Mouse (Mus musculus) stomach, postnatal 0 days (tissue): ENCODE results near the gene Tmeff2. TPM values are rescaled to one million over a fixed set of nuclear protein-coding genes. Genes with fewer than 3 reads are reported as not detected.
A peak's percentile ranks its signal among the peaks of the same experiment; 100 is the strongest.
"Not testable (repeated sequence)": the region's sequence is repeated elsewhere in the genome, so short reads cannot be mapped to it uniquely, and the experiment has no call there.

Experiments used
- ATAC-seq: fragments of 200-750 bp; cut with Nextera tagmentation; 2 replicates; pipeline ENCODE4 v1.8.0; 2017; ENCODE audit not compliant: low FRiP score, low TSS enrichment
- DNase-seq: peaks from one replicate; pipeline ENCODE4 v3.0.0-alpha.2; 2016; ENCODE audit warnings: low spot score
- H3K27ac ChIP-seq: fragments of 300-500 bp; sonication (generic); replicated peaks from 2 replicates; pipeline ENCODE4 v1.5.1; 2014; ENCODE audit warnings: mild to moderate bottlenecking, control low read depth
- H3K27me3 ChIP-seq: fragments of 300-500 bp; sonication (generic); 2 replicates; pipeline ENCODE4 v1.6.1; 2014; ENCODE audit warnings: low read length; ENCODE audit not compliant: control insufficient read depth, insufficient read depth
- H3K36me3 ChIP-seq: fragments of 300-500 bp; sonication (generic); 2 replicates; pipeline ENCODE4 v1.6.1; 2014; ENCODE audit warnings: low read length, mixed read lengths; ENCODE audit not compliant: control insufficient read depth, insufficient read depth
- H3K4me1 ChIP-seq: fragments of 300-500 bp; sonication (generic); replicated peaks from 2 replicates; pipeline ENCODE4 v1.6.1; 2014; ENCODE audit warnings: antibody characterized with exemption; ENCODE audit not compliant: control insufficient read depth, insufficient read depth
- H3K4me2 ChIP-seq: fragments of 300-500 bp; sonication (generic); replicated peaks from 2 replicates; pipeline ENCODE4 v1.6.1; 2014; ENCODE audit warnings: low read depth, mild to moderate bottlenecking, control low read depth, moderate library complexity
- H3K4me3 ChIP-seq: fragments of 300-500 bp; sonication (generic); 2 replicates; pipeline ENCODE4 v1.5.1; 2014; ENCODE audit warnings: low read depth, low read length, control low read depth
- H3K9ac ChIP-seq: fragments of 300-500 bp; sonication (generic); 2 replicates; pipeline ENCODE4 v1.6.1; 2014; ENCODE audit warnings: mild to moderate bottlenecking, low read length, control low read depth, mixed read lengths
- H3K9me3 ChIP-seq: fragments of 300-500 bp; sonication (generic); 2 replicates; pipeline ENCODE4 v1.6.1; 2016; ENCODE audit warnings: low read length; ENCODE audit not compliant: control insufficient read depth
- CTCF ChIP-seq: IDR thresholded peaks from 2 replicates; pipeline ENCODE4 v1.5.1; 2016; ENCODE audit warnings: antibody characterized with exemption, low read depth, mild to moderate bottlenecking, moderate library complexity
- EP300 ChIP-seq: optimal IDR thresholded peaks from 2 replicates; pipeline ENCODE3; 2016; ENCODE audit warnings: antibody characterized with exemption
- WGBS: fragments of 180-500 bp; shearing (Covaris S2); extraction: QIAGEN DNeasy Blood & Tissue Kit; methylation state at CpG from one replicate; pipeline ENCODE4 v1.1.7; 2014; 5-methylcytosine and 5-hydroxymethylcytosine counted together
- polyA plus RNA-seq: library from polyadenylated mRNA; unstranded; fragments of >200 nt; fragmentation: Nextera tagmentation; extraction: Ambion mirVana; gene quantifications from 2 replicates; pipeline ENCODE4 v1.2.1, GENCODE M21; 2015

The Tmeff2 gene
- 5.0 and 5.9 TPM in 2 replicates for polyA plus RNA-seq

DNA sequence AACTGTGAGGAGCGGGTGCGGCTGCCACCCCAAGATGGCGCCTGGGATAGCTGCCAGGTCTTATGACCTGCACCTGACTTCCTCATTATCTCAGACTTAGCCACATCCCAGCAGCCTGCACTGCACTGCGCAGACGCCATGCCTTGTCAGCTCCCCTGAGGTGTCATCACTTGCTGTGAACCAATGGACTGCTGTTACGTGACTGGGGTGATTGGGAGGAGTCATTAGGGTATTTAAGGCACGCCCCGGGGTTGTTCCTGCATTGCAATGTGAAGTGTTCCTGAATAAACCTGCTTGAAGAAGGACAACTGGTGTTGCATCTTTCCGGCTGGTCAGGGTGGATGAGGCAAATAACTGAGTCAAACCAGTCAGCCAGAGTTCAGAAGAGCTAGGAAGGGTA is at the start of gene Tmeff2:
TSS of gene Tmeff2 (plus strand) at position 262 of the 400 bp plus-strand sequence.
- ATAC-seq, result not testable (repeated sequence)

DNA sequence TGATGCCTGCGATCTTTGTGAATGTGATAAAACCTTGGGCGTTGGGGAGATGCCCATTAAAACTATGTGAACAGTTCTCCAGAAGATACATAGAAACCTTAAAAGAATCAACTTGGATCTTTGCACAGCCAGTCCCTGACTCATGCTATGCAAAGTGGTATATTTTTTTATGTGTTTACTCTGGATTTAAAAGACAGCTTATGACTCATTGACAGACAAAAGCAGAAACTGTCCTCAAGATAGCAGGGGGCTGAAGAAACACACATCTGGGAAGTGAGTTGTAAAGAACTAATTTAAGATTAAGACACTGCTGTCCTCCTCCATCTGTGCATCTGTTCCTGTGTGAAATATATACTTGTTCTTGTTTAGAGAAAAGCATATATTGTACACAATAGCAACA is 38.9 kb upstream of the Tmeff2 start:
- WGBS, result 68% methylated on average over 2 of the region's 2 CpGs
- no peak for TF ChIP-seq CTCF
- TF ChIP-seq EP300, result no peak
- Histone ChIP-seq H3K4me1 (no peaks in the 10 kb centered on the region), H3K27ac (no peak overlapping the region), H3K27me3 (no peaks in the 10 kb centered on the region), H3K9me3 (no peaks in the 10 kb centered on the region), H3K36me3 (no peaks in the 10 kb centered on the region), H3K4me2 (no peak overlapping the region), H3K9ac (no peak overlapping the region), H3K4me3 (no peak overlapping the region)
- DNase-seq, result no peak
- ATAC-seq, result no peak

More for the DNA sequence above, at the start of gene Tmeff2:
- 85% methylated on average over 9 of the region's 9 CpGs for WGBS
- H3K9ac ChIP-seq, H3K36me3 ChIP-seq, H3K4me3 ChIP-seq, H3K27ac ChIP-seq, H3K9me3 ChIP-seq, H3K27me3 ChIP-seq, H3K4me2 ChIP-seq, DNase-seq, H3K4me1 ChIP-seq: not testable (repeated sequence)

DNA sequence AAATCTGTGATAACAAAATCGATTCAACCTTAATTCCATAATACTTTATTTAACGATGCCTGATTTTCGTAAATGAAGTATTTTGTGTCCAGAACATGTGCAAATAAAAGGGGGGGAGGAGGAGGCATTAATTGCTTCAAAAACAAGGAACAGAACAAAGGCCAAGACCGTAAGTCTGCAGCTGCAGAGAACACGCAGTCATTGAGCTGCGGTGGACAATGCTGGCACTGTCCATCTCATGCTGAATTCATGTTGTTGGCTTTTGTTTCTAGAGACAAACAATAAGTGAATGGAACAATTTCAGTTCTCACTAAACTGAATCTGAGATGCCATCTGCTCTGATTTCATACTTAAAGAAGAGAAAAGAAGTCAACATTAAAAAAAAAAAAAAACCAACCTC is 2.8 kb upstream of the Tmeff2 start:
- Histone ChIP-seq H3K4me1 (no peaks in the 10 kb centered on the region), H3K4me2 (no peak overlapping the region), H3K27ac (no peak overlapping the region), H3K36me3 (no peaks in the 10 kb centered on the region), H3K9ac (no peak overlapping the region), H3K27me3 (no peaks in the 10 kb centered on the region), H3K4me3 (no peak overlapping the region), H3K9me3 (no peaks in the 10 kb centered on the region)
- TF ChIP-seq CTCF (no peak), EP300 (no peak)
- ATAC-seq (no peak), DNase-seq (no peak)
- 83% methylated on average over 6 of the region's 6 CpGs for WGBS

DNA sequence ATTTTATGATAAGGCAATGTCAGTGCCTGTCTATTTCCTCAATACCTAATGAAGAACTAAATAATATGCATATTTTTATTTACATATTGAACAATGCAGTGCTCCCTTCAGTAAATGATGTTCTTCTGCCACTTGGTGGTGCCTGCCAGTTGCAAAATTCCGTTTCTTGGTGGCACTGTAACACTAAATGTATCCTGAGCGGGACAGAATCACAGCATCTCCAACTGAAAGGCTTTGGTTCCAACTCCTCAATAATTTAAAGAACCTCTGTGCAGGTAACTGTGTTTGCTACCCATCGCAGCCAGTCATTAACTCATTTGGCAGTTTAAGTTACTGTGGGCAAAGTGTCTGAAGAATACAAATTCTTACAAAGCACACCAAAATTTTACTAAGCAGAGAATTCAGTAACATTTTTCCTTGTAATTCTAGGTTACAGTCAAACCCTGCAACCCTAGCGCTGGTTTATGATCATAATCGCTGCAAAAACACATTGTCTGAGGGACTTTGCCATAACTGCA is 24.4 kb downstream of the Tmeff2 start:
- Histone ChIP-seq H3K4me1 (no peaks in the 10 kb centered on the region), H3K27ac (no peak overlapping the region), H3K9me3 (no peaks in the 10 kb centered on the region), H3K27me3 (peaks cover 6% of the 10 kb centered on the region; the same call in 1 of the 2 replicates), H3K4me3 (no peak overlapping the region), H3K36me3 (no peaks in the 10 kb centered on the region), H3K4me2 (no peak overlapping the region), H3K9ac (no peak overlapping the region)
- ATAC-seq (no peak), DNase-seq (no peak)
- TF ChIP-seq CTCF (no peak), EP300 (no peak)
- WGBS, result 60% methylated on average over 5 of the region's 5 CpGs

DNA sequence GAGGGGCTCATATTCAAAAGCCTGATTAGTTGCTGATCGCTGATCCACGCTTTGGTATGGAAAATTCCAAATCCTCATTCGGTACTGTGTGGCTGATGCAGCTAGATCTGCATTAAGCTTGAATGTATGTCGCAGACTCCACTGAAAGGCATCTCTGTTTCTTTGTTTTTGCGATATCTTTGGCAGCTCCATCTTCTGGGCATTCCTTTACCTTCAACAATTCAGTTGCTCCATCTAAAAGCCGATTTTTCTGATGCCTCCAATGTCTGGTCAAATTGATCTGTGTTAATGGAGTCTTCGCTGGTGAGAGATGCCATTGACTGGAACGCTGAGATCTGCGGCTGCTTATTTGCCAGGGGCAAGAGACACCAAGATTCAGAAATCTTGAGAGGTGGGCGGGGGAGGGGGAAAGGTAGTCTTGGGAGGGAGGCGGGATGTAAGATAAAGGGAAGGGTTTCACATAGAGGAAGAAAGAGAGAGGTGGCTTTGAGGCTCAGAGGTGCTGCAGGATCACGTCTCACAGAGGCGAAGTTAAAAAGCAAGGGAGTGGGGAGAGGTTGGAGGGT is 25.0 kb downstream of the Tmeff2 start:
- Histone ChIP-seq H3K36me3 (no peaks in the 10 kb centered on the region), H3K9me3 (no peaks in the 10 kb centered on the region), H3K4me3 (no peak overlapping the region), H3K27ac (no peak overlapping the region), H3K4me2 (no peak overlapping the region), H3K27me3 (peaks cover 6% of the 10 kb centered on the region; the same call in 1 of the 2 replicates), H3K9ac (no peak overlapping the region), H3K4me1 (no peaks in the 10 kb centered on the region)
- WGBS, result 20% methylated on average over 13 of the region's 13 CpGs
- no peak for TF ChIP-seq EP300
- TF ChIP-seq CTCF, result no peak
- no peak for ATAC-seq
- DNase-seq, result no peak

DNA sequence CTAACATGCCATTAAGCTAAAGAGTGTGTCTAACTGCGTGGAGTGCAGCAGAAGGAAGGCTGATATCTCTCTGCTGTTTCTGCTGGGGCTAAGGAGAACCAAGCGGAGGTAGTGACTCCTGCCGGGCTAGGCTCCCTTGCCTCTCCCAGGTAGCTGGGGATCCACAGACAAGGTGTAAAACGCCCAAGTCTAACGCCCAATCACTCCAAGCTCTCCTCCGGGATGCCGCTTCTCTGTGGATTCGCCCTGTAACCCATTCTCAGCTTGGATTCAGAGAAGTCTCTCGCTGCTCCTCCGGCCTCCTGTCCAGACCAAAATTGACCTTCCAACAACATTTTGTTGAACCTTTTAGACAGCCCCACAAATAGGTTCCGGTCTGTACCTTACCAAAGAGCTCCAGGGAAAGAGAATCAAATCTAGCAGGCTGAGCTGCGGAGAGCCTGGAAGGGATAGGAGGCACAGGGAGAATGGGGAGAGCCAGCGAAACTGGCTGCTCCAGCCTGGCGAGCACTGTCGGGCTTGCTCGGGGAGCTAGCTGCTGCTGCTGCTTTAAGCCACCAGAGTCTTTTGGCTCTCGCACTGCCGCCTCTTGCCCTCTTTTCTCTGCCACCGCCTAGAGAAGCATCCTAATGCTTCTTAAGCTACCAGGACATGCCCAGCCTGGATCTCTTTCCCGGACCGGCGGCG is 26.1 kb downstream of the Tmeff2 start:
- ATAC-seq (0 out of 2 replicates have a peak, but pooled peaks have one; percentile 10), DNase-seq (peak; percentile 35)
- Histone ChIP-seq H3K9ac (peak overlapping the region; percentile 43), H3K27ac (no peak overlapping the region), H3K9me3 (no peaks in the 10 kb centered on the region), H3K4me3 (peak overlapping the region; percentile 50), H3K4me2 (peak overlapping the region; percentile 98), H3K4me1 (no peaks in the 10 kb centered on the region), H3K36me3 (no peaks in the 10 kb centered on the region), H3K27me3 (peaks cover 6% of the 10 kb centered on the region; the same call in 1 of the 2 replicates)
- 4% methylated on average over 23 of the region's 23 CpGs for WGBS
- TF ChIP-seq CTCF (no peak), EP300 (no peak)
